Mouse (Mus musculus): ENCODE measurements around the gene Men1. TPM values are rescaled to one million over a fixed set of nuclear protein-coding genes. Genes with fewer than 3 reads are reported as not detected.
A peak's percentile ranks its signal among the peaks of the same experiment; 100 is the strongest.
"Not testable (repeated sequence)": the region's sequence is repeated elsewhere in the genome, so short reads cannot be mapped to it uniquely, and the experiment has no call there.

Men1 gene
- 10 to 100 TPM; 63.3 to 64.8 TPM for total RNA-seq (2021)

DNA sequence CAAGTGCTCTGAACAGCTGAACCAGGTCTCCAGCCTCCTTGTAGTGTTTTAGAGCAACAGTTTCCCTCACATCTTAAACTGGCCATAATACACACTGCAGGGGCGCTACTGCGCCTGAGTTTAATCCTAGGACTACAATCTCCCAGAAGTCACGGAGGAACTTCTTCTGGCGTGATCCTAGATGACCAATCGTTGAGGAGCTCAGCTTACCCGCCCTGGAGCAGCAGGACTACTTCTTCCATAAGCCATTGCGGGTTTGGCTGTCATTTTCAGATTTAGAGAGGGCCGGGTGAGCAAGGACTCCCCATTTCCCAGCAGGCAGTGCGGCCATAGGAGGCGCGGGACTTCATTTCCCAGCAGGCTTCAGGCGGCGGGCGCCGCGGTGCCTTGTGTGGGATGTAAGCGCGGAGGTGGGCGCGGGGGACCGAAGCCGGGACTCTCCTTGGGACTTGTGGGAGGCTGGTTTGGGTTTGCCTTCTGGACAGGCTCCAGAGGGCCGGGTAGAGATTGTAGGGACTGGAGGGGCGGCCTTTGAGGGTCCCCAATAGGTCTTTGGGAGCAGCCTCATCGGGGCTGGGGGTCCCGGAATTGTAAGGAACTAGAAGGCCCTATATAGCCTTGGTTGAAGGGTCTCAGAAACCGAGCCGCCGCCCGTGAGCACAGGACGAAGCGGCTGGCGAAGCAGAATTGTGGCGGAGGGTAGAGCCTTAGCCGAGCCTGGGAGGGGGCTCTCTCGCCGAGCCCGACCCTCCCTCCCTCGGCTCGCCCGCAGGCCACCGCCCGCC lies at the start of gene Men1:
TSS of gene Men1 (plus strand) at position 307 of the 785 bp plus-strand sequence.
- peak; percentile 86 to 87 for DNase-seq (ENCODE audit: extremely low spot score in 1 of 2, low spot score in 1 of 2)

DNA sequence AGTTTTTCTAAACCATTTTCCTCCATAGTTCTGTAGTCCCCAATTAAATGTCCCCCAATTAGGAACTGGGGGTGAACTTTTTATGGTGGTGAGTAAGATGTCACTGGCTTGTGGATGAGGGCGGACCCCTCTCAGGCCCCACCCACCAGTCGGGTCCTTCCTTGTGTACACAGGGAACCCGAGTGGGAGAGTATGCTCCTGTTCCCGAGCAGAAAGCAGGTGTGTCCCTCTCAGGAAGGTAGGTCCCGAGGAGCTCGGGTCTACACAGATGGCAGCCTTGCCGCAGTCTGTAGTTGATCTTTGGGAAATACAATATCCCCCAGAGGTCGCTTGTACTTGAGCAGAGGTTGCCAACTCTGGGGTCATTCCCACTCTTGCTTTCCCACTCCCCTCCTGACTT lies 49.6 kb upstream of the Men1 start:
- DNase-seq (ENCODE audit: extremely low spot score in 1 of 2, low spot score in 1 of 2), result no peak

DNA sequence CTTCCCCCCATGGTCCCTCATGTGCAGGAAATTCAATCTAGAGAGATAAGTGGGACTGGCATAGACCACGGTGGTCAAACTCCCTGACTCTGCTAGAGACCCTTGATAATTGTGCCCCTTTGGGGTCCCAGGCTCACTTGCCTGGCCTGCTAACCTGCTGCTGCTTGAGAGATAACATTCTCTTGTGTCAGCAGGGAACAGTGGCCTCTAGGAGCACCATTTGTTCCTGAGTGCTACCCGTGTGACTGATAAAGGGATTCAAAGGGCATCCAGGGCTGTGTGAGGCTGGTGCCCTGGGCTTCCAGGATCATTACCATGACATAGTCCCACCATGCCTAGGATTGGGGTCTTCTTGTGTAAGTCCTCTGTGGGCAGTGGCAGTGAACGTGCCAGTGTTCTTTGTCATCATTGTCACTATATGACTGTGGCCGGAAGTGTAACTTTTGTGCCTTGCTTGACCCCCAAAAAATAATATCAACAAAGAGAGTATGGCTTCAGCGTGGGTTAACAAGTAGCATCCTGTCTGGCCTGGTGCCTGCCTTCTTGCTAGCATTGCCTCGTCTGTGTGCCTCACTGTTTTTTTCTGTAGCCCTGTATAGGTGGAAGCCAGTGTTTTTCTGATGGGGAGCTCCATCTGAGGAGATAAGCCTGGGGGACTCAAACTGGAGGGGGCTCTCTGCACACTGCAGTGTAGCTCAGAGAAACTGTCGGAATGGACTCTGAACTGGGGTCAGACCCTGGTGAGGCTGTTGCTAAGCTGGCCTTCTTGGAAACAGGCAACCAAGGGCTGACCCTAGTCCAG lies 48.9 kb upstream of the Men1 start:
- no peak for DNase-seq (ENCODE audit: extremely low spot score in 1 of 2, low spot score in 1 of 2)

- DNase-seq (ENCODE audit: extremely low spot score in 1 of 2, low spot score in 1 of 2), result no peak
Measured at GRCm38 (mm10) chr19:6286434-6287401, 48.1 kb upstream of the Men1 start.

DNA sequence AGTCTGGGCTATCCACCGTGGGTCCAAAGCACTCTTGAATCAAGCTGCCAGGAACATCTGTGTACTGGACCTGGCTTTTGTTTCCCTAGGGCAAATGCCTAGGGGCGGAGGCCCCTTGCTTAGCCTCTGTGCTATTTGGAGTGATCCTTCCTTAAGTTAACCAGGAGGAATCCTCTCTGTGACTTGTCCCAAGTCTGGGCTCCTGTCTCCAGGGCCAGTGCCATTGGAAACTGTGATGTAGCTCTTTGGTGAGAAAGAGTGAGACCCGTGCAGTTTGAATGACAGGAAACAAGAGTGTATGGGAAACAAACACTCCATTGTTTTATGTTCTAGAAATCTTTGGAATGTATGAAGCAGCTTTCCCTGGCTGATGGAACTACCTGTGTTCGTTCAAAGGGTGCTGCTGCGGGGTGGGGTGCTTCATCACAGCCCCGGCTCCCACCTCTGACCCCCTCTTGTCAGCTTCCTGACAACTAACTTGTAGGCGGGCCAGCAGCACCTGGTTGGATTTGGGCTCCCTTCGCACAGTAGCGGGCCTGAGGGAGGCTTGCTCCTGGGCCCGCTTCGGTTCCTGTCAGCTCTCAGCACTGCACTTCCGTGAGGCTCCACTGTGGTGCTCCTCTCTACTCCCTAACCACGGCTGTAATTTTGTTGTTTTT lies 46.4 kb upstream of the Men1 start:
- DNase-seq (ENCODE audit: extremely low spot score in 1 of 2, low spot score in 1 of 2), result no peak

- DNase-seq (ENCODE audit: extremely low spot score in 1 of 2, low spot score in 1 of 2), result no peak
Measured at GRCm38 (mm10) chr19:6289696-6290238, 45.0 kb upstream of the Men1 start.

- not testable (repeated sequence) for DNase-seq (ENCODE audit: extremely low spot score in 1 of 2, low spot score in 1 of 2)
Measured at GRCm38 (mm10) chr19:6290720-6291116, 44.1 kb upstream of the Men1 start.

DNA sequence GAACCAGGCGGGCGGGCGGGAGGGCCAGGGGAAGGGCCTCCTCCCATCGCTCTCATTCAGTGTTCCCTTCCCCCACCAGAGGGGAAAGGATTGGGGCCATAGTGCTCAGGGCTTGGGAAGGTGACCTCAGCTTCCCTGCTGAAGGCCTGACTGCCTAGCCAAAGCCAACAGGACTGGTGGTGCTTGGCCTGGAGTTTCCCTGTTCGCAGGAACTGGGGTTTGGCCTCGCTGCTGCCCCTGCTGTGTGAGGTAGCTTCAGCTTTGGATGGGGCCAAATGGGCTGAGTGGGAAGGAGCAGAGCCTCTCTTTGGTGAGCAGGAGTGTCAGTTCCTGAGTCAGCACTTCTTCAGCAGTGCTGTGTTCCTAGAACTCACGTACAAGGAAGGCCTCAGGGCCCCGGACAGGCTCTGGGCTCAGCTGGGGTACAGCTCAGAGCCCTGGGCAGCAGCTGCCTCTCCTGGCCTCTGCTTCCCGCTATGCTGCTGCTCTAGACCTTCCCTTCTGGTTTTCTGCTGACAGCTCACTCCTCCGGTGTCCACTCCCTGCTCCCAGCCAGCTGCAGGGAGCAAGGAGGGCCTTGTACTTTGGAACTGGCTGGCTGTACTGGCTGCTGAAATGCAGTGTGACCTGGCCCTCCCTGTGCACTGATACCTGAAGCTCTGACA lies 43.5 kb upstream of the Men1 start:
- no peak for DNase-seq (ENCODE audit: extremely low spot score in 1 of 2, low spot score in 1 of 2)

- no peak for DNase-seq (ENCODE audit: extremely low spot score in 1 of 2, low spot score in 1 of 2)
Measured at GRCm38 (mm10) chr19:6292262-6292661, 42.5 kb upstream of the Men1 start.

GRCm38 (mm10) chr19:6294301-6294700 lies 40.5 kb upstream of the Men1 start:
- no peak for DNase-seq (ENCODE audit: extremely low spot score in 1 of 2, low spot score in 1 of 2)

DNA sequence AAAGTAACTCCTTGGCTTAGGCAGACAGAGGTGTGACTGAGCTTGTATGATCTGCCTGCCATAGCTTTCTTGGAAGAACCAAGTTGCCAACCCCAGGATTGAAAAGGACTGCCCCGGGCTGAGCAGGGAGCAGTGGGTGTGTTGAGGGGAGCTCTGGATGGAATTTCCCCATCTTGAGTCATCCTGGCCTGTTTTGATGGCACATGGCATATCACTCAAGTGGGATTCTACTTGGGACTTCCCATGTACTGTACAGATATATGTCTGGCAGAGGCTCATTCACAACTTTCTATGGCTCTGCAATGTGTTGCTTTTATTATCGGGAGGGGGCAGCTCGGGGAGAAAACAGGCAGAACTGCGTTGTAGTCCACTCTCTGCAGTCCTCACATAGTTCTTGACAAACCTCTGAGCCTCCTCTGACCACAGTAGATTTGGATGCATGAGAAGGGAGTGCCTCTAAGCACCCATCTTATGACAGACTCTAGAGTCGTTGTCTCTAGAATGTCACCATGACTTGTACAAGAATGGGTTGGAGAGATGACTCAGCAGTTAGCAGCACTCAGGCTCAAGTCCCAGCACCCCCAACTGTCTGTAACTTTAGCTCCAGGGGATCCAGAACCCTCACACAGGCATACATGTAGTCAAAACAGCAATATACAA lies 38.1 kb upstream of the Men1 start:
- no peak for DNase-seq (ENCODE audit: extremely low spot score in 1 of 2, low spot score in 1 of 2)

DNA sequence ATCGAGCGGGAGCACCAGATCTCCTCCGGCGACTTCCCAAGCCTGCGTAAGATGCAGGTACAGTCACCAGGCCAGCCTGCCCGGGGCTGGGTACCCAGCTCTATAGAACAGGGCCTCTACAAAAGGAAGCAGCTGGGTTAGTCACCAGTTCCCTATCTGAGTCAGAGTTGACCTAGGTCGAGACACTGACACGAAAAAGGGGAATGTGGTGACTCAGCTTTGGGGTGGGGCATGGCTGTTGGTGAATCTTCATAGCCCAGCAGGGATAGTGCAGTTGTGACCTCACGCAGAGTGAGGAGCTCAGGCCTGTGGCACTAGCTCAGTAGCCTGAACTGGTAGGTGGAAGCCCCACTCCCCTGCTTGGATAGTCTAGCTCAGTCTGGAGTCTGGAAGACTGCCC lies 37.1 kb upstream of the Men1 start:
- DNase-seq (ENCODE audit: extremely low spot score in 1 of 2, low spot score in 1 of 2), result no peak

DNA sequence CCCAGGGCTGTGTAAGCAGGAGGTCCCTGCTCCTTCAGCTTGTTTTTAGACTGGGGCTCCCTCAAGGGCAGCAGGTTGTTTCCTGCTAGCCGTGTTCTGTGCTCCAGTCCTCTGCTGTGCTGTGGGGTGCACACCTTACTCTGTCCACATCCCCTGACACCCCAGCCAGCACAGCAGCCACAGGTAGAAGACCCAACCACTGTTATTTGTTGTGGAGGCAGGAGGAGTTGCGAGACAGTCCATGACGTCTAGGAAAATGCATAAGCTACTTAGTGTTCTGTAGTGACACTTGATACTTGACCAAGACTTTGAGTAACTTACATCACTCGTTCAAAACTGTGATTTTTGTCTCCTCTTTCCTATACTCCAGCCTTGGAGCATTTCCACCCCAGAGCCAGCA lies 35.8 kb upstream of the Men1 start:
- no peak for DNase-seq (ENCODE audit: extremely low spot score in 1 of 2, low spot score in 1 of 2)

DNA sequence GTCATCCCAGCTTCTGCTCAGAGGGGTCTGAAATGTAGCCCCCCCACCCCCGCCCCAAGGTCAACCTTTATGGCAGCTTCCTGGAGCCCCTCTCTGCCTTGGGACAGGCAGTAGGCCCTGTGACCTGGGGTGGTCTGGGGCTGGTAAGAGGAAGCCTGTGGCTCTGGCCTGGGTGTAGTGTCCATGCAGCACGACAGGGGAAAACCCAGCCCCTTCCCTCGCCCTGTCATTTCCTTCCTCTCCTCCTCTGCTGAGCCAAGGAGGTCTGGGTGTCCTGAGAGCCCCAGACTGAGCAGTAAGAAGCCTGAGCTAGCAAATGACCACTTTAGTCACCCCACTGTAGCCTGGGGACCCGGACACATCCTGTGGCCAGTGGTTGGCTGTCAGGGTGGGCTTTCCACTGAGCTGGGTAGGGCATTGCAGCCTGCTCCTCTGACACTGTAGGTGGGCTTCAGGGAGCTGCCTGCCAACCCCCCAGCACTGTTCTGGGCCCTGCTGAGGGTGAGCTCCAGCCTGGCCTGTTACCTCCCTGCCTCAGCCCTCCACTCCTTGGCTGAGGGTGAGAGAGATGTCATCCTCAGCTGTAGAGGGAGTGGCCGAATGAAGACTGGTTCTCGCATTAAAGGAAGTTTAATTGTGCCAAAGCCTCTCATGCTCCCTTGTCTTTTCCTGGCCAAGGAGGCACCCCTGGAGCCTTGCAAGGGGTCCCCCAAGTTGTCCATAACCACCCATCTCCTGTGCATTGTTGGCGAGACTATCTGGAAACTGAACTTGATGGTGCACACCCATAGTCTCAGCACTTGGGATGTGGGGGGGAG lies 35.1 kb upstream of the Men1 start:
- DNase-seq (ENCODE audit: extremely low spot score in 1 of 2, low spot score in 1 of 2), result no peak

- DNase-seq (ENCODE audit: extremely low spot score in 1 of 2, low spot score in 1 of 2), result no peak
Measured at GRCm38 (mm10) chr19:6300402-6300841, 34.4 kb upstream of the Men1 start.

DNA sequence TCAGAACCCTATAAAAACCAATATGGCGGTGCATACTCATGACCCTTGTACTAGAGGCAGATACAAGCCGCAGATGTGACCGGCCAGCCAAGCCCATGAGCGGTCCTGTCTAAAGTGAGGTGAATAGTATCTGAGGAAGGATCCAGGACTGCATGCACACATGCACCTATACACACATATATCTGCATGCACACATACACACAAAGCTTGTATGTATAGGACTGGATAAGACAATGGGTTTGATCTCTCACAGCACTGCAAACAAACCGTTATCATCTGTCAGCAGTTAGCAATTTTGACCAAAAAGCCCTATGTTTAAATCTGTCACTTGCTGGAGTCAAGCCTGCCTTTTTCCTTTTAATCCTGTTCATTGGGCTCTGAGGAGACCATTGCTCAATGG lies 32.7 kb upstream of the Men1 start:
- no peak for DNase-seq (ENCODE audit: extremely low spot score in 1 of 2, low spot score in 1 of 2)

DNA sequence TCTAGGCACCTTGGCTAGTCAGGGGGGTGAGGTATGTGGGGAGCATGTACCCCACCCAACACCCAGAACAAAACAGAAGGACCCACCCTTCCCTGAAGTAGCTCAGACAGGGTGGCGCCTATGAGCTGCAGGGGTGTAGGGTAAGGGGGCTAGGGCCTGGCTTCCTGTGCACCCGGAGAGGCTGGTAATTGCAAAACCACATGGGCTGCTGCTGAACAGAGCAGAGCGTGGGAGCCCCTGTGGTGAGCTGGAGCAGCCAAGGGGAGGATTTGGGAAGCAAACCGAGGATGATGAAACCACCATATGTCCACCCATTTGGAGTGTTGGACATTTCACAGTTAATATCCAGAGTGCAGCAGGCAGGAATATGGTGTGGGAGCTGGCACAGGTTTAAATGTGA lies 32.3 kb upstream of the Men1 start:
- peak in 1 of 2 experiments; percentile 34 for DNase-seq (ENCODE audit: extremely low spot score in 1 of 2, low spot score in 1 of 2)

DNA sequence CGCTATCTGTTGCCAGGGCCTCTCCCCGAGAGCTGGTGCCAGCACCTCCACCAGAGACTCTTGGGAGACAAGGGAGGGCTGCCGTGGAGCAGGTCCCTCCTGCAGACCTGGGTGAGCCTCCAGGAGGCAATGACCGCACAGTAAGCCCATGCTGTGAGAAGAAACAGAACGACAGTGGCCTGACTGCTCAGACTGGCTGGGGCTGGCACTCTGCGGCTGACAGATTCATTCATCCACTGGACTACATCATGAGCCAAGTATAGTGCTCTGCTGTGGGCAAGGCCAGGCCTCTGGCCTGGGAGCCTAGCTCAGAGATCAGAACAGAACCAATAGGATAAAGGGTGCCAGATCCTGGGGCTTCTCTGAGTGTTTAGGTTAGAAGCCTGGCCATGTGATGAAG lies 30.9 kb upstream of the Men1 start:
- no peak for DNase-seq (ENCODE audit: extremely low spot score in 1 of 2, low spot score in 1 of 2)

Measured in layer of hippocampus, postnatal 25 days (tissue).